Mouse (Mus musculus): ENCODE results near the gene Ablim1. TPM values are rescaled to one million over a fixed set of nuclear protein-coding genes. Genes with fewer than 3 reads are reported as not detected.
A peak's percentile ranks its signal among the peaks of the same experiment; 100 is the strongest.

Ablim1 gene
- polyA plus RNA-seq, 1 experiment from 2014 or later: 37.9 TPM

GRCm38 (mm10) chr19:57121036-57121435 lies 193.7 kb downstream of the Ablim1 start:
- Histone ChIP-seq H3K27me3 (no peaks in the 10 kb centered on the region), H3K4me2 (no peak overlapping the region), H3K9ac (no peak overlapping the region), H3K9me3 (no peaks in the 10 kb centered on the region), H3K36me3 (no peaks in the 10 kb centered on the region), H3K4me1 (replicated peaks) (peaks cover 42% of the 10 kb centered on the region), H3K27ac (no peak overlapping the region), H3K4me3 (no peak overlapping the region)
- no peak for ATAC-seq (ENCODE audit: low FRiP score)
- 85% methylated on average over 4 of the region's 4 CpGs for WGBS

DNA sequence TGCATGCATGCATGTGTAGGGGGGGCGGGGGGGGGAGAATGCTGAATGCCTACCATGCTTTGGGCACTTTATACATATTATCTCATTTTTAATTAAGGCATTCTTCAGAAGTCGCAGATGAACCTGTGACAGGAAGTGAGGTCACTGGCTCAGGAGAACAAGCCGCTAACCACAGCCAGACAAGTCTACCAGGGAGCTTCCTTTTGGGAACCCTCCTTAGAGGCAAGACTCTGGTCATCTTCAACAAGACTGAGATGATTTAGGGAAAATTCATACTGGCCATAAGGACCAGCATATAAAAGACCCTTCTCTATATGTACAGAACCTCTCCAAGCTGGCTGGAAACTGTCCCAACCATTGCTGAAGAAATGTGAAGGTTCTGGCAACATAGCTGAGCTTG lies 195.1 kb downstream of the Ablim1 start:
- Histone ChIP-seq H3K27me3 (no peaks in the 10 kb centered on the region), H3K9ac (no peak overlapping the region), H3K27ac (peak overlapping the region; percentile 66; the same call in 1 of the 2 replicates), H3K36me3 (no peaks in the 10 kb centered on the region), H3K4me3 (no peak overlapping the region), H3K9me3 (no peaks in the 10 kb centered on the region), H3K4me1 (replicated peaks) (peaks cover 42% of the 10 kb centered on the region), H3K4me2 (peak overlapping the region; percentile 55; the same call in 1 of the 2 replicates)
- ATAC-seq (ENCODE audit: low FRiP score): no peak
- 73% methylated on average over 3 of the region's 3 CpGs for WGBS

DNA sequence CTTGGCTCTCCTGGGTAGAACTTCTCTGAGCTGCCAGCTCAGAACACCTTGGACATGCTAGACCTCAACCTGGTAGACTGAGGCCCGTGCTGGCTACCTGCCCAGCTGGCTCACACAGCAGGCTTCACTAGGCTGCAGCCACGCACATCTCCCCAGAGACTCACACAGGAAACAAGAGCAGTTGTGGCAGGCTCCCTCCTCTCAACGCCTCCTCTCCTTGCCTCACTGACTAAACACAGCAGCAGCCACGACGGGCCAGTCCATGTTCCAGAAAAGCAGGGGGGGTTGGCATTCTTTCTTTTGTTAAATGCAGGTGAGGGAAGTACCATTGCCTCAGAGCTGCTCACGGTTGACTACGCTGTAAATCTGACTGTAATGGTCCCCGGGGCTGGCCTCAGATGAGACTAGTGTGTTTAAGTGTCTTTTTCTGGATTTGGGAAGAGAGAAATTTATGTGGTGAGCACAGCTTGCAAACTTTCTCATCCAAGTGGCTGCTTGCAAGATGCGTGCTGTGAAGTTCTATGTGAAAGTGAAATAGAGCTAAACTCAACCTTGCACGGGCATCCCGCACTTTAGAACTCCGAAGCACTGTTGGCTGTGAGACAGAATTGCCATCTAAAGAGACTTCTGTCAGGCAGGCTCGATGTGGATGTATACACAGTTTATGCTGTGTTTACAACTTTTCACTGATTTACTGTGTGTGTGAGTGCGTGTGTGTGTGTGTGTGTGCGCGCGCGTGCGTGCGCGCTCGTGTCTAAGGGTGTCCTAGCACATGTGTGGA lies 195.7 kb downstream of the Ablim1 start:
- peak overlapping the region; percentile 55 for H3K4me2 ChIP-seq
- ATAC-seq (ENCODE audit: low FRiP score): peak; percentile 87
- 45% methylated on average over 22 of the region's 22 CpGs for WGBS

GRCm38 (mm10) chr19:57117751-57118150 lies 197.0 kb downstream of the Ablim1 start:
- Histone ChIP-seq H3K27ac (no peak overlapping the region), H3K27me3 (no peaks in the 10 kb centered on the region), H3K9me3 (no peaks in the 10 kb centered on the region), H3K9ac (no peak overlapping the region), H3K4me3 (peak overlapping the region; percentile 36; the same call in 1 of the 2 replicates), H3K4me1 (replicated peaks) (peaks cover 33% of the 10 kb centered on the region), H3K36me3 (no peaks in the 10 kb centered on the region), H3K4me2 (peak overlapping the region; percentile 40)
- 37% methylated on average over 6 of the region's 6 CpGs for WGBS
- ATAC-seq (ENCODE audit: low FRiP score): no peak

More for the DNA sequence above, 195.7 kb downstream of the Ablim1 start:
- Histone ChIP-seq H3K27ac (peak overlapping the region; percentile 66), H3K9ac (peak overlapping the region; percentile 60), H3K4me3 (peak overlapping the region; percentile 36), H3K9me3 (no peaks in the 10 kb centered on the region), H3K4me1 (replicated peaks) (peaks cover 40% of the 10 kb centered on the region), H3K27me3 (no peaks in the 10 kb centered on the region), H3K36me3 (no peaks in the 10 kb centered on the region)

GRCm38 (mm10) chr19:57116871-57117501 lies 197.7 kb downstream of the Ablim1 start:
- ATAC-seq (ENCODE audit: low FRiP score): no peak
- Histone ChIP-seq H3K4me2 (peak overlapping the region; percentile 40), H3K4me3 (peak overlapping the region; percentile 36; the same call in 1 of the 2 replicates), H3K4me1 (replicated peaks) (peaks cover 33% of the 10 kb centered on the region), H3K27ac (no peak overlapping the region), H3K9ac (peak overlapping the region; percentile 4; the same call in 1 of the 2 replicates), H3K9me3 (no peaks in the 10 kb centered on the region), H3K27me3 (no peaks in the 10 kb centered on the region), H3K36me3 (no peaks in the 10 kb centered on the region)
- 8% methylated on average over 7 of the region's 7 CpGs for WGBS

- Histone ChIP-seq H3K9ac (no peak overlapping the region), H3K4me2 (no peak overlapping the region), H3K4me3 (no peak overlapping the region), H3K27ac (no peak overlapping the region), H3K27me3 (no peaks in the 10 kb centered on the region), H3K4me1 (replicated peaks) (peaks cover 33% of the 10 kb centered on the region), H3K9me3 (no peaks in the 10 kb centered on the region), H3K36me3 (no peaks in the 10 kb centered on the region)
- no peak for ATAC-seq (ENCODE audit: low FRiP score)
- 66% methylated on average over 5 of the region's 5 CpGs for WGBS
Observed at GRCm38 (mm10) chr19:57115670-57116069, 199.0 kb downstream of the Ablim1 start.

DNA sequence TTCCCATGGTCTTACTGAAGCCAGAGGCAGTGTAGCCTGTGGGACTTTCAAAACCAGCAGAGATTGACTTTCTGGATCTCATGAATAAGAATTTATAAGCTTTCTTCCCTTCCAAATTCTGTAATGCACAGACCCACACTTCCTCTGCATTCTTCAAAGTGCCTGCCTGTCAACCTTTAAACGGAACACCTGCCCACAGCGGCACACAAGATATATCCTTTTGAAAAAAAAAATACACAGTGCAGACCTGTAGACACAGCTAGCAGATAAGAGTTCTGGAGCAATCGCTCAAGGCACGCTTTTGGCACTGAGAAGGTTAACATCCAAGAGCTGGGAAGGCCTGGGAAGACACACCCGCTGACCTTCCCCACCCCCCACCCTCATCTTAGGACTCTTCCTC lies 199.8 kb downstream of the Ablim1 start:
- H3K36me3 ChIP-seq: no peaks in the 10 kb centered on the region
- H3K27me3 ChIP-seq: no peaks in the 10 kb centered on the region
- peaks cover 33% of the 10 kb centered on the region for H3K4me1 ChIP-seq (replicated peaks)
- H3K4me2 ChIP-seq: no peak overlapping the region
- 76% methylated on average over 5 of the region's 5 CpGs for WGBS
- H3K9me3 ChIP-seq: no peaks in the 10 kb centered on the region
- no peak for ATAC-seq (ENCODE audit: low FRiP score)
- no peak overlapping the region for H3K27ac ChIP-seq
- no peak overlapping the region for H3K4me3 ChIP-seq
- H3K9ac ChIP-seq: no peak overlapping the region

DNA sequence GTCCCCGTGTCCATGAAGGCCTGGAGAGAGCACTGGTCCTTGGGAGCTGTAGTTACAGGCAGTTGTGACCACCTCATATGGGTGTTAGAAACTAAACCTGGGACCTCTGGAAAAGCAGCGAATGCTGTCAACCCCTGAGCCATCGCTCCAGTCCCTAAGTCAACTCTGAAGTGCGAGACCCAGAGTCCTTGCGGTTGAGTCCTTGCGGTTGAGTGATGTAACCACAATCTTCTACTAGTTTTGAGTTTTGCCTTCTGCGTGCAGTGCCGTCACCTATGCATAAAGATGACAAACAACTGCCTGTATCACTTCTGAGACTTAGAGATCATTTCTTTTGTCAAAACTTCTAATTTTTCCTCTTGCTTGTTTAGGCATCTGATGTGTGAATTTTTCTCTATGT lies 200.7 kb downstream of the Ablim1 start:
- Histone ChIP-seq H3K4me1 (replicated peaks) (peaks cover 25% of the 10 kb centered on the region), H3K9me3 (no peaks in the 10 kb centered on the region), H3K27ac (no peak overlapping the region), H3K27me3 (no peaks in the 10 kb centered on the region), H3K4me2 (no peak overlapping the region), H3K9ac (no peak overlapping the region), H3K36me3 (no peaks in the 10 kb centered on the region), H3K4me3 (no peak overlapping the region)
- WGBS: 97% methylated on average over 8 of the region's 8 CpGs
- no peak for ATAC-seq (ENCODE audit: low FRiP score)

GRCm38 (mm10) chr19:57112816-57113406 lies 201.8 kb downstream of the Ablim1 start:
- H3K27ac ChIP-seq: peak overlapping the region; percentile 5; the same call in 1 of the 2 replicates
- no peaks in the 10 kb centered on the region for H3K27me3 ChIP-seq
- no peaks in the 10 kb centered on the region for H3K36me3 ChIP-seq
- H3K4me1 ChIP-seq (replicated peaks): peaks cover 15% of the 10 kb centered on the region
- WGBS: 77% methylated on average over 9 of the region's 9 CpGs
- no peak overlapping the region for H3K4me3 ChIP-seq
- no peaks in the 10 kb centered on the region for H3K9me3 ChIP-seq
- ATAC-seq (ENCODE audit: low FRiP score): no peak
- no peak overlapping the region for H3K4me2 ChIP-seq
- no peak overlapping the region for H3K9ac ChIP-seq

- Histone ChIP-seq H3K9me3 (no peaks in the 10 kb centered on the region), H3K9ac (no peak overlapping the region), H3K27me3 (no peaks in the 10 kb centered on the region), H3K27ac (peak overlapping the region; percentile 5; the same call in 1 of the 2 replicates), H3K4me3 (no peak overlapping the region), H3K4me2 (no peak overlapping the region), H3K36me3 (no peaks in the 10 kb centered on the region), H3K4me1 (replicated peaks) (peaks cover 9% of the 10 kb centered on the region)
- WGBS: 81% methylated on average over 8 of the region's 8 CpGs
- ATAC-seq (ENCODE audit: low FRiP score): no peak
Observed at GRCm38 (mm10) chr19:57112231-57112815, 202.4 kb downstream of the Ablim1 start.

- Histone ChIP-seq H3K27ac (no peak overlapping the region), H3K9me3 (no peaks in the 10 kb centered on the region), H3K9ac (no peak overlapping the region), H3K4me2 (no peak overlapping the region), H3K4me3 (no peak overlapping the region), H3K27me3 (no peaks in the 10 kb centered on the region), H3K4me1 (replicated peaks) (0 out of 2 replicates have a peak, but pooled peaks cover 6% of the 10 kb centered on the region), H3K36me3 (no peaks in the 10 kb centered on the region)
- 72% methylated on average over 6 of the region's 6 CpGs for WGBS
- ATAC-seq (ENCODE audit: low FRiP score): no peak
Observed at GRCm38 (mm10) chr19:57111301-57111700, 203.4 kb downstream of the Ablim1 start.

DNA sequence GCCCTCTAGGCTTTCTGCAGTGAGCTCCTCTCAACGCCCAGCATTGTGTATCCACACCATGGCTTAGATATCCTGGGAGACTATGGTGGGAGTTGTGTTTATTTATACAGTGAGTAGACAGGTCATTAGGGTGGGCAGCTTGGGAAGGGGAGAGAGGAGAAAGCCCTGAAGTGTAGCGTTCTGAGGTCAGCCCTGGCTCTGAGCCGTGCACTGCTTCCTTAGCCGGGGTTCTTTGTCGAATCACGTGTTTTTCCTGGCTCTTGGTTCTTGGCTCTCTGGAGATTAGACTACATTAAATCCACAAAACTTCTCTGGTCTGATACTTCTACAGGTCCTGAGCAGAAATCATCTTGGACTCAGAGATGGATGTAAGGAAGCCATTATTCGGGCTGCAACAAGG lies 205.1 kb downstream of the Ablim1 start:
- H3K27me3 ChIP-seq: no peaks in the 10 kb centered on the region
- H3K4me3 ChIP-seq: no peak overlapping the region
- H3K4me1 ChIP-seq (replicated peaks): 0 out of 2 replicates have a peak, but pooled peaks cover 6% of the 10 kb centered on the region
- WGBS: 86% methylated on average over 7 of the region's 7 CpGs
- ATAC-seq (ENCODE audit: low FRiP score): no peak
- no peak overlapping the region for H3K4me2 ChIP-seq
- no peaks in the 10 kb centered on the region for H3K9me3 ChIP-seq
- H3K9ac ChIP-seq: no peak overlapping the region
- no peaks in the 10 kb centered on the region for H3K36me3 ChIP-seq
- no peak overlapping the region for H3K27ac ChIP-seq

All from hindbrain, embryonic 13.5 days (tissue).